Mouse (Mus musculus) CH12.LX (cell line): Measurements from ENCODE around the gene Grin3a.
"Not testable (repeated sequence)": the region's sequence is repeated elsewhere in the genome, so short reads cannot be mapped to it uniquely, and the experiment has no call there.

Source experiments
- CTCF ChIP-seq, 2 experiments: IDR thresholded peaks in 1 of 2; conservative IDR thresholded peaks in 1 of 2; 2 replicates each; pipeline ENCODE4 v1.5.1; 2011 to 2012; ENCODE audit warnings: low read depth in 2 of 2, low read length in 2 of 2, improper control_type of control experiment in 1 of 2, inconsistent platforms in 1 of 2, mild to moderate bottlenecking in 1 of 2, moderate library complexity in 1 of 2
- EP300 ChIP-seq: IDR thresholded peaks from 2 replicates; pipeline ENCODE4 v1.6.1; 2011; ENCODE audit warnings: low read length, improper control_type of control experiment
- GABPA ChIP-seq: IDR thresholded peaks from 2 replicates; pipeline ENCODE4 v1.6.1; 2012; ENCODE audit warnings: low read depth, low read length, improper control_type of control experiment, inconsistent platforms; ENCODE audit not compliant: insufficient replicate concordance
- HCFC1 ChIP-seq: IDR thresholded peaks from 2 replicates; pipeline ENCODE4 v1.6.1; 2012; ENCODE audit warnings: low read depth, mild to moderate bottlenecking, inconsistent platforms, low read length, improper control_type of control experiment
- KAT2A ChIP-seq: IDR thresholded peaks from 2 replicates; pipeline ENCODE4 v1.6.1; 2012; ENCODE audit warnings: low read length, improper control_type of control experiment, inconsistent platforms; ENCODE audit not compliant: insufficient replicate concordance
- POLR2A ChIP-seq: IDR thresholded peaks from 2 replicates; pipeline ENCODE4 v1.6.1; 2011; ENCODE audit warnings: low read depth, mild to moderate bottlenecking, improper control_type of control experiment, low read length
- RAD21 ChIP-seq: IDR thresholded peaks from 2 replicates; pipeline ENCODE4 v1.6.1; 2011; ENCODE audit warnings: low read depth, mild to moderate bottlenecking, low read length, improper control_type of control experiment, moderate library complexity
- RCOR1 ChIP-seq: conservative IDR thresholded peaks from 2 replicates; pipeline ENCODE4 v1.6.1; 2012; ENCODE audit warnings: low read depth, mild to moderate bottlenecking, inconsistent platforms, low read length, improper control_type of control experiment
- SMC3 ChIP-seq: IDR thresholded peaks from 2 replicates; pipeline ENCODE4 v1.6.1; 2011; ENCODE audit warnings: low read depth, low read length, improper control_type of control experiment
- USF2 ChIP-seq: conservative IDR thresholded peaks from 2 replicates; pipeline ENCODE4 v1.6.1; 2011; ENCODE audit warnings: low read depth, low read length, improper control_type of control experiment
- ZMIZ1 ChIP-seq: IDR thresholded peaks from 2 replicates; pipeline ENCODE4 v1.6.1; 2012; ENCODE audit warnings: low read depth, mild to moderate bottlenecking, inconsistent platforms, low read length, improper control_type of control experiment
- ZNF384 ChIP-seq: IDR thresholded peaks from 2 replicates; pipeline ENCODE4 v1.6.1; 2012; ENCODE audit warnings: low read depth, low read length, improper control_type of control experiment, inconsistent platforms

- TF ChIP-seq CTCF (conservative IDR thresholded peaks at IDR 0.05 in 1 of 2, IDR thresholded peaks at IDR 0.05 in 1 of 2; ENCODE audit: low read depth in 2 of 2, low read length in 2 of 2); POLR2A; RCOR1; ZNF384; HCFC1; RAD21; SMC3; USF2; ZMIZ1; KAT2A; GABPA; EP300: not testable (repeated sequence)
Observed at GRCm38 (mm10) chr4:49624969-49625368, 220.6 kb downstream of the Grin3a start.
